Mouse (Mus musculus): ENCODE measurements at regions not wholly inside any gene's neighbourhood (a gene's known extent, or its start where the extent isn't known, plus 50 kb on each side); places are given as distances from the start of the nearest gene placed in this dataset.

- DNase-seq (ENCODE audit: low spot score in 2 of 2), result no peak
- intact Hi-C loops (cut with DNase I), result no loop called here
These were observed 179.5 kb downstream of the Ets1 start for GRCm38 (mm10) chr9:32815473-32815872.

- DNase-seq (ENCODE audit: low spot score in 2 of 2), result no peak
- intact Hi-C loops (cut with DNase I), result no loop called here
These were observed 180.8 kb downstream of the Ets1 start for GRCm38 (mm10) chr9:32816649-32817425.

GRCm38 (mm10) chr9:32817442-32818358, 181.7 kb downstream of the Ets1 start:
- DNase-seq (ENCODE audit: low spot score in 2 of 2), result no peak
- intact Hi-C loops (cut with DNase I), result no loop called here

- intact Hi-C loops (cut with DNase I), result no loop called here
- DNase-seq (ENCODE audit: low spot score in 2 of 2), result no peak
These were observed 187.6 kb downstream of the Ets1 start for GRCm38 (mm10) chr9:32823439-32824133.

GRCm38 (mm10) chr9:32824134-32824531, 188.1 kb downstream of the Ets1 start:
- DNase-seq (ENCODE audit: low spot score in 2 of 2), result no peak
- intact Hi-C loops (cut with DNase I), result no loop called here

GRCm38 (mm10) chr9:32830268-32830891, 194.4 kb downstream of the Ets1 start:
- intact Hi-C loops (cut with DNase I), result no loop called here
- DNase-seq (ENCODE audit: low spot score in 2 of 2), result no peak

GRCm38 (mm10) chr9:32833373-32833772, 197.4 kb downstream of the Ets1 start:
- intact Hi-C loops (cut with DNase I), result no loop called here
- DNase-seq (ENCODE audit: low spot score in 2 of 2), result no peak

GRCm38 (mm10) chr9:32834751-32835625, 199.0 kb downstream of the Ets1 start:
- no peak for DNase-seq (ENCODE audit: low spot score in 2 of 2)
- intact Hi-C loops (cut with DNase I), result no loop called here

GRCm38 (mm10) chr9:32835626-32835971, 199.6 kb downstream of the Ets1 start:
- DNase-seq (ENCODE audit: low spot score in 2 of 2), result no peak
- intact Hi-C loops (cut with DNase I), result no loop called here

GRCm38 (mm10) chr9:32836371-32836770, 200.3 kb downstream of the Ets1 start:
- intact Hi-C loops (cut with DNase I), result no loop called here

GRCm38 (mm10) chr9:32847361-32847760, 211.3 kb downstream of the Ets1 start:
- no peak for DNase-seq (ENCODE audit: low spot score in 2 of 2)
- intact Hi-C loops (cut with DNase I), result no loop called here

More at GRCm38 (mm10) chr9:32836371-32836770, 200.3 kb downstream of the Ets1 start:
- DNase-seq (ENCODE audit: low spot score in 2 of 2), result no peak

- no peak for DNase-seq (ENCODE audit: low spot score in 2 of 2)
- intact Hi-C loops (cut with DNase I), result no loop called here
These were observed 216.3 kb downstream of the Ets1 start for GRCm38 (mm10) chr9:32852282-32852681.

- intact Hi-C loops (cut with DNase I), result no loop called here
- DNase-seq (ENCODE audit: low spot score in 2 of 2), result no peak
These were observed 227.3 kb downstream of the Ets1 start for GRCm38 (mm10) chr9:32863286-32863685.

- intact Hi-C loops (cut with DNase I), result no loop called here
These were observed 232.9 kb downstream of the Ets1 start for GRCm38 (mm10) chr9:32868936-32869335.

GRCm38 (mm10) chr9:32874306-32874875, 238.4 kb downstream of the Ets1 start:
- intact Hi-C loops (cut with DNase I), result no loop called here
- no peak for DNase-seq (ENCODE audit: low spot score in 2 of 2)

More at GRCm38 (mm10) chr9:32868936-32869335, 232.9 kb downstream of the Ets1 start:
- no peak for DNase-seq (ENCODE audit: low spot score in 2 of 2)

- intact Hi-C loops (cut with DNase I), result no loop called here
- DNase-seq (ENCODE audit: low spot score in 2 of 2), result no peak
These were observed 247.0 kb downstream of the Ets1 start for GRCm38 (mm10) chr9:32882819-32883587.

GRCm38 (mm10) chr9:32886008-32886650, 250.1 kb downstream of the Ets1 start:
- DNase-seq (ENCODE audit: low spot score in 2 of 2), result no peak
- intact Hi-C loops (cut with DNase I), result no loop called here

Measured in left cerebral cortex, postnatal 36 days (tissue).